Mouse (Mus musculus): ENCODE data around the gene Pou2af1.

GRCm38 (mm10) chr9:51170298-51170697 lies 43.2 kb upstream of the Pou2af1 start:
- TF ChIP-seq CTCF (IDR thresholded peaks at IDR 0.05; ENCODE audit: low read depth, low read length) = no peak
- TF ChIP-seq POLR2AphosphoS5 (IDR thresholded peaks at IDR 0.05; ENCODE audit: insufficient replicate concordance, low read depth, low read length) = no peak
- TF ChIP-seq GATA1 (IDR thresholded peaks at IDR 0.05; ENCODE audit: borderline replicate concordance, low read length) = no peak
- no peak for TF ChIP-seq GATA2 (IDR thresholded peaks at IDR 0.05; ENCODE audit: borderline replicate concordance, low read depth, low read length)
- no peak for TF ChIP-seq TAL1 (conservative IDR thresholded peaks at IDR 0.05; ENCODE audit: low read depth, low read length)

Data from G1E (cell line).